Mouse (Mus musculus): Measurements from ENCODE around the gene Mavs. TPM values are rescaled to one million over a fixed set of nuclear protein-coding genes. Genes with fewer than 3 reads are reported as not detected.

Mavs gene
- polyA plus RNA-seq, 1 experiment: 7.8 TPM

DNA sequence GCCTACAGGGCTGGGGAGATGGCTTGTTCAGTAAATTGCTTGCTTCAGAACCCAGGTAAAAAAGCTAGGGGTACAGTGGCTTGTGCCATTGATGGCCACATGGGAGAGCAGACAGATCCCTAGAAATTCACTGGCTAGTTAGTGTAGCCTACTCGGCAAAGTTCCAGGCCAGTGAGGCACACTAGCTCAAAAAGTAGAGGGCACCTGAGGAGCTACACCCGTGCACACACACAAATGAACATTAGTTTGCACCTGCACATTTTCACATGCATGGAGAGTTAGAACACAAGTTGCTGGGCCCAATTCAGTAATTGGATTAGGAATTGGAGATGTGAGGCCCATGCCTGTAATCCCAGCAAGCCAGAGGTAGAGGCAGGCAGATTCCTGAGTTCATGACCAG is 31.2 kb downstream of the Mavs start:
- TF ChIP-seq GATA1 (IDR thresholded peaks at IDR 0.05; ENCODE audit: low read length): no peak

DNA sequence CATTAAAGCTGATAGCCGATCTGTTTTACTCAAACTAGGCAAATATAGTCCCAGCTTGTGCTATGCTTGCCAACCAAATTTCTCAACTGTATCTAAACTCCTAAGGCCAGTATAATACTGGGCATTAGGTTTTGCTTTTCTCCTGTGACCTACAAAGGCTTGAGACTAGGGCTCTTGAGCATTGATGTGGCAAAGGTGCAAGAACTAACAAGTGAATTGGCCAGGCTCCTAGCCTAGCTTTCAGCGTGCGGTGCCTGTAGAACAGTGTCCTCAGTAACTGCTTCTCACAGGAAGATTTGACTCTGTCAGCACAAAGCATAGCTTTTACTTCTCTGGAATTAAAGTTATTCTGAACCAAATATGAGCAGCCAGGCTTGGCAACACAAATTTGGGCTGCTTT is 41.6 kb downstream of the Mavs start:
- no peak for TF ChIP-seq GATA1 (IDR thresholded peaks at IDR 0.05; ENCODE audit: low read length)

DNA sequence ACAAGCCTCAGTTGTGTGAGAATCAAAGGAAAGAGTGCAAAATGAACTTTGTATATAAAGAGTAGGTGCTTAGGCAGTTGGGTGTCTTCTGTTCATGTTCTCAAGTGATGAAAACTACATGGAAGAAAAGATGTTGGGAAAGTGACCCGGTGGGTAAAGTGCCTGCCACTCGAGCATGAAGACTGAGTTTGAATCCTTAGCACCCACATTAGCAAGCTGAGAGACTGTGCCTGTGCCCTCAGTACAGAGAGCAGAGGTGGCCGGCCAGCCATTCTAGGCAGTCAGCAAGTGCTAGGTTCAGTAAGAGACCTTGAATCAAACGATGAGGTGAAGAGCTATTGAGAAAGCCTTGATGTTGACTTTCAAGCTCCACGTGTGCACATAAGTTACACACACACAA is 42.9 kb downstream of the Mavs start:
- TF ChIP-seq GATA1 (IDR thresholded peaks at IDR 0.05; ENCODE audit: low read length): no peak

DNA sequence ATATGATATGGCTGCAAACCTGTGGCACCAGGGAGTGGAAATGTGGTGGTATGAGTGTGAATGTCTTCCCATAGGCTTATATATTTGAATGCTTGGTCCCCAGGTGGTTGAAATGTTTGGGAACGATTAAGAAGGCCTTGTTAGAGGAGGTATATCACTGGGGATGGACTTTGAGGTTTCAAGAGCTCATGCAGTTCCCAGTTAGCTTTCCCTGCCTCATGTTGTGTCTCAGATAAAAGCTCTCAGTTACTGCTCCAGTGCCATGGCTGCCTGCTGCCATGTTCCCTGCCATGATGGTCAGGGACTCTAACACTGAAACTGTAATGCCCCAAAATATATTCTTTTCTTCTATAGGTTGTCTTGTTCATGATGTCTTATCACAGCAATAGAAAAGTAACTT is 47.7 kb downstream of the Mavs start:
- TF ChIP-seq GATA1 (IDR thresholded peaks at IDR 0.05; ENCODE audit: low read length): no peak

DNA sequence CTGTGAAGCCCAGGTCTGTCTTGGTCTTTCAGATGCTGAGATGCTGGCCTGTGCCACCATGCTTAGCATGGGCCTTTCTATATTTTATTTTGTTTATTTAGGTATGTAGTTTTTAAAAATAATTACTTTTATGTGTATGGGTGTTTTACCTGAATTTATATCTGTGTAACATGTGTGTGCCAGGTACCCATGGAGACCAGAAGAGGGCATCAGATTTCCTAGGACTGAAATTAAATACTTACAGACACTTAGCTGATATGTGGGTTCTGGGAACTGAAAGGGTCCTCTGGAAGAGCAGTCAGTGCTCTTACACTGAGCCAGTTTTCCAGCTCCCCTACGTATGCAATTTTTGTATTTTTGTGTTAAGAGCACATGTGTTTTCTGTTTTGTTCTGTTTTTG is 52.4 kb downstream of the Mavs start:
- TF ChIP-seq GATA1 (IDR thresholded peaks at IDR 0.05; ENCODE audit: low read length): no peak

DNA sequence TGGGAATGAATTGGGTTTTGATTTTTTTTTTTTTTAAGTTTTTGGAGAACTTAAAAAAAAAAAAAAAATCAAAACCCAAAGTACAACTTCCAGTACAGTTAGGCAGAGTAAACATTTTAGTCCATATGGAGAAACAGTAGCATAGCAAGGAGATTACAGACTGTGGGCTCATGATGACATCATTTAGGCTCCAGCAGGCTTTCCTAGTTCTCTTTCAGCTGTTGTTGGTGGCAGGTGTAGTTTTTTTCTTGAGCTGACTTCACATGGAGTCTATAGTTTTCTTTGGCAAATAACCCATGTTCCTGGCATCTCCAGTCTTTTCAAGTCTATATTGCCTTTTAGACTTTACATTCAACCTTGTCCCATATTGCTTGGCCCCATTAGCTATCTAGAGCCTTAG is 56.8 kb downstream of the Mavs start:
- TF ChIP-seq GATA1 (IDR thresholded peaks at IDR 0.05; ENCODE audit: low read length): no peak

DNA sequence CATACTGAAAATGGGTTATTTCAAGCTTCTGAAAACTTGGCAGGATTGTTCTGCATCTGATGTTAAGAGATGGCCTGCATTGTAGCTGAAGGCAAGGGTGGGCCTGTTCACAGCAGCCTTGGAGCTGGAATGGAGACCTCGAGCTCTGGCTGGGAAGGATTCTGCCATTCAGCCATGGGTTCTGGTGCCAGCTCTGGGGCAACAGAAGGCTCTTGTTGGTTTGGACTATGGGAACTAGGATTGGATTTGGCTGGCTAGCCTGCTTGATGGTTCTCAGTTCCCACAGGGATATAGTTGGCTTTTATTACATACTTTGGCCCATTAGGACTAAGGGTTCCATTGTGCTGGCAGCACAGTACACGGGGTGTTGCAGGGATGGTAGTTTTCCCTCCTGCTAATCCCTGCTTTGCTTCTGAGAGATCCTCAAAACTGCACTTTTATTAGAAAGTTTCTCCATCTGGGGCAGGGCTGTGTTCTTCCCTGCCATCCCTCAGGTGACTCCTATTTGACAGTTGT is 62.9 kb downstream of the Mavs start:
- TF ChIP-seq GATA1 (IDR thresholded peaks at IDR 0.05; ENCODE audit: low read length): no peak

Other genes with a start within 250 kb of the Mavs start
- gene Gfra4, start 191.0 kb upstream of the Mavs start, polyA plus RNA-seq (2012): not detected in 2 replicates
- gene Adam33, start 170.2 kb upstream of the Mavs start, polyA plus RNA-seq (2012): not detected in 2 replicates
- gene Siglec1, start 147.3 kb upstream of the Mavs start, polyA plus RNA-seq (2012): 0.01 and 0.02 TPM in 2 replicates
- gene Hspa12b, start 106.8 kb upstream of the Mavs start, polyA plus RNA-seq (2012): 7.8 and 9.9 TPM in 2 replicates
- not detected in 2 replicates for gene Gm11037, start 100.6 kb upstream of the Mavs start, polyA plus RNA-seq (2012)
- 208 and 285 TPM in 2 replicates for gene 1700037H04Rik, start 74.0 kb upstream of the Mavs start, polyA plus RNA-seq (2012)
- gene Cenpb, start 54.0 kb upstream of the Mavs start, polyA plus RNA-seq (2012): 77.0 and 84.2 TPM in 2 replicates
- 11.2 and 13.4 TPM in 2 replicates for gene Cdc25b, start 47.1 kb upstream of the Mavs start, polyA plus RNA-seq (2012)
- gene Spef1, start 46.8 kb upstream of the Mavs start, polyA plus RNA-seq (2012): 1.3 and 1.6 TPM in 2 replicates
- 1.7 and 6.7 TPM in 2 replicates for gene Ap5s1, start 27.0 kb upstream of the Mavs start, polyA plus RNA-seq (2012)
- gene Pank2, start 28.4 kb downstream of the Mavs start, polyA plus RNA-seq (2012): 19.7 and 31.2 TPM in 2 replicates
- gene Rnf24, start 118.8 kb downstream of the Mavs start, polyA plus RNA-seq (2012): 0.77 and 0.82 TPM in 2 replicates

Data from G1E-ER4 (cell line).